Mouse (Mus musculus): Measurements from ENCODE around the gene Zbed6.
A peak's percentile ranks its signal among the peaks of the same experiment; 100 is the strongest.
"Not testable (repeated sequence)": the region's sequence is repeated elsewhere in the genome, so short reads cannot be mapped to it uniquely, and the experiment has no call there.

Zbed6 gene

DNA sequence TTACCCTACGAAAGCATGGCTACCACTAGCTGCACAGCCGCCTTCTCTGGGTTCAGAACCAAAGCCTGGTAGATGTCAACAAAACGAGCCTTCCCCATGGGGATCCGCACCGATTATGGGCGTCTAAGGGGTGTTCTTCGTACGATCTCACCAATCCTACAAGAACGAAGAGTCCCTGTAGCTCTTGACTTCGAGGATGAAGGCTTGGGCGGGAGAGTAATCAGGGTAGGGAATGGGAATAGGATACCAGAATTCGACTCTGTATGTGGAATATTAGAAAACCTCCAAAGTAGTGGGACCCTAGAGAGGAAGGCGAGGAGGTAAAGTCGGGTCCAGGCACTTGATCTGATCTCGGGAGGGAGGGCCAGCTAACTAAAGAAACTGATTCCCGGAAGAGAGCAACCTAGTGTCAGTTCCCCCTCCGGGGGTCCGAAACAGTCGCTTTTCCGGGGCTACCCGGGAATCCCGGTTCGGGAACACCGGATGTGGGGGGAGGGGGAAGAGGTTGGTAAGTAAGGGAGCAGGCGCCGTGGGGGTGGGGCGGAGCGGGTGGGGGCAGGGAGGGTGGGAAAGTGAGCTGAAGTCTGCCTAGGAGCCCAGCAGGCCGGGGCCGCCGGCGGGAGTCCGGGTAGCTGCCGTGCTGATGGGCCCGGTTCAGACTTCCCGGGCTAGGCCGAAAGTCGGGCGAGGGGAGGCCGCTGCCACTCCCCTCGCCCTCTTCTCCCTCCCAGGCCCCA, at the start of gene Zbed6:
TSS of gene Zbed6 (minus strand) at position 420 of the 737 bp plus-strand sequence.
- peak; percentile 41 for DNase-seq (ENCODE audit: low read depth, low spot score)

DNA sequence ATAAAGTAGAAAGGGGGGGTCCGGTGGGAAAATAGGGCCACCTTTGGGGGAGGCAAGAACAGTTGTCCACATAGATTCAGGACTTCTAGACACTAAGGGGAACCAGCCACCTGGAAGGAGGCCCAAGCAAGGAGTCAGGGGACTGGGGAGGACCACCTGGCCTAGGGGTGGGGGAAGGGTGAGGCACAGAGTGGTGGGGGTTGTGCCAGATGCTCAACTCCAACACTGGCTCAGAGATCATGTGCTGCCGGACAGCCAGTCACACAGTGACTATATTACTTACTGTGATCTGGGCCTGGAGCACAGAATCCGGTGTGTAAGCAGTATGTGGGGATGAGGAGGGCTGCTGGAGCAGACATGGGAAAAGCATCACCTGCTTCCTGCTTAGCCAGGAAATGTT, 48.6 kb upstream of the Zbed6 start:
- DNase-seq (ENCODE audit: low read depth, low spot score): no peak

- DNase-seq (ENCODE audit: low read depth, low spot score): not testable (repeated sequence)
Observed at GRCm38 (mm10) chr1:133701824-133702223, 41.1 kb upstream of the Zbed6 start.

GRCm38 (mm10) chr1:133697935-133698620, 37.4 kb upstream of the Zbed6 start:
- DNase-seq (ENCODE audit: low read depth, low spot score): no peak

- DNase-seq (ENCODE audit: low read depth, low spot score): no peak
Observed at GRCm38 (mm10) chr1:133695901-133696300, 35.2 kb upstream of the Zbed6 start.

- DNase-seq (ENCODE audit: low read depth, low spot score): no peak
Observed at GRCm38 (mm10) chr1:133694876-133695275, 34.2 kb upstream of the Zbed6 start.

GRCm38 (mm10) chr1:133694301-133694700, 33.6 kb upstream of the Zbed6 start:
- DNase-seq (ENCODE audit: low read depth, low spot score): no peak

DNA sequence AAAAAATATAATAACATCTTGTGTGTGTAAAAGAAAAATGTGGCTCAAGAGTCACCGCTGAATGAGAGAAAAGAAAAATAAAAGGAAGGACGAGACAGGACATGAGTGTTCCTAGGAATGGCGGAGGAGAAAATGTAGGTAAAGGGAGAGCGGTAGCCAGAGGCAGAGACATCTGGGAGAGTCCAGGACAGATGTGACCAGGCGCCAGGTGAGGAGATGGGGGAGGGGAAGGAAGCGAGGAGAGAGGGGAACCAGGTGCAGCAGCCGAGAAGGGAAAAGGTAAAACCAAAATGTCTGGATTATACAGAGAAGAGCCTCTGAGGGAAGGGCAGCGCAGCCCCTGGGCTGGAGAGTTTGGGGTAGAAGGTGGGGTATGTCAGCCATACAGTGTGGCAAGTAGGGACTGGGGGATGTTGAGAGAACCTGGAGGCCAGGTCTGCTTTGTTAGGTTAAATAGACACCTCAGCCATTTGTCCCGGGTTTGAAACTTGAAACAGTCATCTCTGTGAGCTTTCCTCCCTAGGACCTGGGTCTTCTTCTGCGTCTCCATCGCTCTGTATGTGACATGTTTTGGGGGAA, 32.9 kb upstream of the Zbed6 start:
- no peak for DNase-seq (ENCODE audit: low read depth, low spot score)

DNA sequence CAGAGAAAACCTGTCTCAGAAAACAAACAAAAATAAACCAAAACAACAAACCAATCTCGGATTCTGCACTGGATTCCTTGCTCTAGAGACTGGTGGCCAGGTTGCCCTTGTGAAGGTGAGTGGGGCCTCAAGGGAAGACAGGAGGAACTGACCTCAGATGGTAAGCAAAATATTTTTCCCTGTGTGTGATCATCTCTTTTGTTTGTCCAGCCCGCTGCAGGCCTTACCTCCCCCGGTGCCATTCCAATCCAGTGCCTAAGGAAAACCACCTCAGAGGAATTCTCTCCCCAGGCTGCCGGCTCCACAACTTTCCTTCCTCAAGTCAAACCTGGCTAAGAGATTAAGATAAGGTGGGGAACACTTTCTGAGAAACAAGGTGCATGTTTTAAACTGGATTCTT, 31.5 kb upstream of the Zbed6 start:
- DNase-seq (ENCODE audit: low read depth, low spot score): no peak

DNA sequence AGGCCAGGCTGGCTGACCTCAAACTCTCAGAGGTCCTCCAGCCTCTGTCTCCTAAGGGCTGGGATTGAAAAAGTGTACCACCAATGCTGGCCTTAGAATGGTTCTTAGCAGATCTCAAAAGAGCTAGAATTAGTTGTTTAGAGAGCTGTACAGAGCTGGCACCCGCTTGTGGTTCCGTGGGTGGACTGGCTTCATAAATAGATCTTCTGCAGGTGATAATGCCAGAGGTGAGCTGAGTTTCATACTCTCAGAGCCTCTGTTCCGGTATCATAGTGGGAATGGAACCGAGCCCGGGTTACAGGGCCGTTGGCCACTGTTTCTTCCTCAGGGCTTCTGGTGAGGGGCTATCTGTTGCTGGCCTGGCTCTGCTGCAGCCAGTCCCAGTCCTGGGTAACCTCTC, 30.4 kb upstream of the Zbed6 start:
- no peak for DNase-seq (ENCODE audit: low read depth, low spot score)

GRCm38 (mm10) chr1:133689897-133690296, 29.2 kb upstream of the Zbed6 start, which contains the start of gene Lax1:
Gene Lax1, minus strand, starts transcription at chr1:133690108.
- no peak for DNase-seq (ENCODE audit: low read depth, low spot score)

- no peak for DNase-seq (ENCODE audit: low read depth, low spot score)
Observed at GRCm38 (mm10) chr1:133688301-133688700, 27.6 kb upstream of the Zbed6 start.

- DNase-seq (ENCODE audit: low read depth, low spot score): peak; percentile 95
Observed at GRCm38 (mm10) chr1:133685749-133686519, 25.2 kb upstream of the Zbed6 start.

DNA sequence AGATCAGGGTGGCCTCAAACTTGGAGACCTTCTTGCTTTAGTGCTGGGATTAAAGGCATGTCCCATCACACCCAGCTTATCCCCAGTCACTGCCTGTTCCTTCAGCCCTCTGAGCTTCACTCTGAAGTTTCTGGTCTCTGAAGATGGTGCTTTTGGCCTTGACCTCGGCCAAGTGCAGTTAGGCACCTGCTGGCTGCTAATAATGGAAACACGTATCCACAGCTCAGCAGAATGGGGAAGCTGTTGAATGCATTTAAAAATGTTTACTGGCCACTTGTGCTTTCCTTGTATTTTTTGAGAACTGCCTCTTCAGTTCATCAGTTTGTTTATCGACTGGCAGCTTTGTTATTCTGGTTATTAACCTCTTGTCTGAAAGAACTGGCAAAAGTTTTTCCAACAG, 11.1 kb upstream of the Zbed6 start:
- no peak for DNase-seq (ENCODE audit: low read depth, low spot score)

DNA sequence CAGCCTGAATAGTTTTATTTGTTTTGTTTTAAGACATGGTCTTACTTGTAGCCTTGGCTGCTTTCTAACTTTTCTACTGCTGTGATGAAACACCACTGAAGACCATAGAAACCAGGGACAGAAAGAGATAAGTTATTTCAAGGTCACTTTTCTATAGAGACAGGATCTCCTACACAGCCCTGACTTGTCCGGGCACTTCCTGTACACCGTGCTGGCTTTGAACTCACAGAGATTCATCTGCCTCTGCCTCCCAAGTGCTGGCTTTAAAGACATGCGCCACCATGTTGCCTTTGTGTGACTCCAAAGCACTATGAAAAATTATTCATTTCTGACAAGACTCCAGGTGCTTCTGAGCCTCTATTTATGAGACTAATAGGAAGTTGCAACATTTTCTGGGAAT, 10.6 kb upstream of the Zbed6 start:
- no peak for DNase-seq (ENCODE audit: low read depth, low spot score)

GRCm38 (mm10) chr1:133670776-133671175, 10.1 kb upstream of the Zbed6 start:
- DNase-seq (ENCODE audit: low read depth, low spot score): no peak

GRCm38 (mm10) chr1:133670190-133670589, 9.5 kb upstream of the Zbed6 start:
- no peak for DNase-seq (ENCODE audit: low read depth, low spot score)

GRCm38 (mm10) chr1:133668618-133669017, 7.9 kb upstream of the Zbed6 start:
- no peak for DNase-seq (ENCODE audit: low read depth, low spot score)

DNA sequence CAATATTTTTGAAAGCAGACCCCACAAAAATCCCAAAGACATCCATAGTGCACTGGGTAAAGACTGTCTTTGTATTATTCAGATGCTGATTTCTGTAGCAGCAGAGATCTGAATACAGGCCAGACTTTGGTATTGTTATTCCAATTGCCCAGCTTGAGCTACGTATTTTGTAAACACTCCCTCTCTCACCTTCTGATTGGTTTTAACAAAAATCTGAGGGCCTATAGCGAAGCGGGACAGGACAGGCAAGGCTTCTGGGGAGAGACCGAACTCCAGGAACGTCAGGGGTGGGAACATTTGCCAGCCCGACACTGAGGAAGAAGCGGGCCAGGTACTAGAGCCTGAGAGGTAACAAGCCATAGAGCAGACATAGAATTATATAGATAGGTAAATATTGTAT, 7.0 kb upstream of the Zbed6 start:
- DNase-seq (ENCODE audit: low read depth, low spot score): no peak

GRCm38 (mm10) chr1:133665713-133666112, 5.0 kb upstream of the Zbed6 start:
- not testable (repeated sequence) for DNase-seq (ENCODE audit: low read depth, low spot score)

DNA sequence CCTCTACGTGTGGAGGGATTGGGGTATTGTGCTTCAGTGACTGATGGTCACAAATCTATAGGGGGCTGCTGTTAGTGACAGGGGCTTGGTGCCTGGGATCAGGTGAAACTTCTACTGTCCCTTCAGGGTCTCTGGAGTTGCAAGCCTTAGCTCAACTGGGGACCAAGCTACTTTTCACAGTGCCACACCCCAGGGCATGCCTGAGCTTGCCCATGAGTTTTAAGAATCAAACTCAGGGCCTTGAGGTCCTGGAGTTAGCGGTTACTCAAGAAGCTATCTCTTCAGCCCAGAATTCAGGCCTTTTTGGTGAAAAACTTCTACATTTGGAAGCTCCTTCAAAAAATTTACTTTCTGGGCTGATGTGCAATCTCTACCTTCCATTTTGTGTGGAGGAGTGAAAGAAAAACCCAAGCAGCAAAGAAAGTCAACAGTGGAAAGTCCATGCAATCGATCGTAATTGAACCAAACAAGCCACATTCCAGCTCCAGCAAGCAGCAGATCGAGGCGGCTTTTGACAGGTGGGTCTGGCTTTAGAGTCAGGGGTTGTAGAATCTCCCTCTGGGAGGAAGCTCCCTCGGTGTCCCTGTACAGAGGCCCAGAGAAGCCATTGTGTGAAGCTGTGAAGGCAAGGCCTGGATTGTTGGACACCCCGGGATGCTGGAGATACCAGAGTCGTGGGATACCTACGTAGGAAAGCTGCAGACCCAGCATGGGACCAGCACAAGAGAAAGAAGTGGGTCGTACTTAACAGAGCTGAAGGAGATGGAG, 3.7 kb upstream of the Zbed6 start:
- no peak for DNase-seq (ENCODE audit: low read depth, low spot score)
